Mouse (Mus musculus) liver, embryonic 16.5 days (tissue): Measurements from ENCODE around the gene Tacc2. TPM values are rescaled to one million over a fixed set of nuclear protein-coding genes. Genes with fewer than 3 reads are reported as not detected.

Source experiments
- ATAC-seq: fragments of 200-750 bp; cut with Nextera tagmentation; 2 replicates; pipeline ENCODE4 v1.8.0; 2017; ENCODE audit warnings: low read depth, mild to moderate bottlenecking, moderate number of reproducible peaks, moderate library complexity
- H3K27ac ChIP-seq: fragments of 300-500 bp; sonication (generic); 2 replicates; pipeline ENCODE4 v1.5.1; 2014; ENCODE audit warnings: mild to moderate bottlenecking, low read length
- H3K27me3 ChIP-seq: fragments of 300-500 bp; sonication (generic); 2 replicates; pipeline ENCODE4 v1.6.1; 2014; ENCODE audit warnings: low read depth, low read length, mixed read lengths; ENCODE audit not compliant: control insufficient read depth, insufficient read depth
- H3K36me3 ChIP-seq: fragments of 300-500 bp; sonication (generic); 2 replicates; pipeline ENCODE4 v1.6.1; 2014; ENCODE audit warnings: mild to moderate bottlenecking; ENCODE audit not compliant: control insufficient read depth, insufficient read depth
- H3K4me1 ChIP-seq: fragments of 300-500 bp; sonication (generic); 2 replicates; pipeline ENCODE4 v1.6.1; 2014; ENCODE audit warnings: low read depth, low read length, mixed read lengths; ENCODE audit not compliant: control insufficient read depth
- H3K4me2 ChIP-seq: fragments of 300-500 bp; sonication (generic); 2 replicates; pipeline ENCODE4 v1.6.1; 2014; ENCODE audit warnings: low read depth, low read length, mixed read lengths
- H3K4me3 ChIP-seq: fragments of 300-500 bp; sonication (generic); 2 replicates; pipeline ENCODE4 v1.5.1; 2014; ENCODE audit warnings: low read depth, mild to moderate bottlenecking, low read length
- H3K9ac ChIP-seq: fragments of 300-500 bp; sonication (generic); 2 replicates; pipeline ENCODE4 v1.6.1; 2014; ENCODE audit warnings: low read depth, low read length
- H3K9me3 ChIP-seq: fragments of 300-500 bp; sonication (generic); replicated peaks from 2 replicates; pipeline ENCODE4 v1.6.1; 2016; ENCODE audit warnings: low read length; ENCODE audit not compliant: control insufficient read depth
- WGBS: fragments of 180-500 bp; shearing (Covaris S2); extraction: QIAGEN DNeasy Blood & Tissue Kit; methylation state at CpG from one replicate; pipeline ENCODE4 v1.1.7; 2014; ENCODE audit not compliant: insufficient replicate concordance; 5-methylcytosine and 5-hydroxymethylcytosine counted together
- polyA plus RNA-seq: library from polyadenylated mRNA; unstranded; fragments of >200 nt; fragmentation: Nextera tagmentation; extraction: Ambion mirVana; gene quantifications from 2 replicates; pipeline ENCODE4 v1.2.1, GENCODE M21; 2015

Tacc2 gene
- polyA plus RNA-seq, 1 experiment from 2014 or later: 3.3 TPM

DNA sequence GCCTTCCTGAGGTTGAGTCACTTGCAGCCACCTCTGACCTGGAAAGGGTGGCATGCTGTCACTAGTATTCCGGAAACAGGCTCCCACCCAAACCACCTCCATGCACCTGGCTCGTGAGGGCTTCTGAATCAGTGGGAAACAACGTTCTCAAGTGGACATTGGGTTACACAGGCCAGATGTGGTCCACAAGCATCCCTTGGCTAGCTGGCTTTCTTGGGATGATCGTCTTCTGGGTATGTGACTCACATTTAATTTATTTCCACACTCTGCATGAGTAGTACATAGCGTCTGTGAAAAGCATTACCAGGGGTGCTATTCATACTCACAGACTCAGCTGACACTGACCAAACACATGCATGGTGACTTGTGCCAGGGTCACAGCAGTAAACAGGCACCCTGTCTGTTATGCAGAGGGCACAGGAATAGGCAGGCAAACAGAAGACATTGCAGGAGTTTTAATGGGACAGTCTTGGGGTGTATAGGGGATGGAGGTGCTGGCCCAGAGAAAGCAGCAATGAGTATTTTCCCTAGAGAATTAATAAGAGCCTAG is 205.3 kb downstream of the Tacc2 start:
- Histone ChIP-seq H3K9ac (no peak overlapping the region), H3K9me3 (no peaks in the 10 kb centered on the region), H3K4me2 (no peak overlapping the region), H3K4me1 (no peaks in the 10 kb centered on the region; the same call in none of the 2 replicates), H3K27me3 (no peaks in the 10 kb centered on the region), H3K36me3 (no peaks in the 10 kb centered on the region), H3K4me3 (no peak overlapping the region), H3K27ac (no peak overlapping the region)
- 57% methylated on average over 5 of the region's 5 CpGs for WGBS
- ATAC-seq: no peak

- no peak overlapping the region for H3K4me3 ChIP-seq
- H3K4me2 ChIP-seq: no peak overlapping the region
- H3K4me1 ChIP-seq: no peaks in the 10 kb centered on the region; the same call in none of the 2 replicates
- H3K9me3 ChIP-seq: no peaks in the 10 kb centered on the region
- H3K27ac ChIP-seq: no peak overlapping the region
- no peak overlapping the region for H3K9ac ChIP-seq
- 72% methylated on average over 12 of the region's 12 CpGs for WGBS
- no peak for ATAC-seq
- H3K27me3 ChIP-seq: no peaks in the 10 kb centered on the region
- H3K36me3 ChIP-seq: no peaks in the 10 kb centered on the region
Observed at GRCm38 (mm10) chr7:130785923-130786575, 208.8 kb downstream of the Tacc2 start.

GRCm38 (mm10) chr7:130786708-130787107 is 209.5 kb downstream of the Tacc2 start:
- WGBS: 49% methylated on average over 5 of the region's 5 CpGs
- H3K4me2 ChIP-seq: no peak overlapping the region

GRCm38 (mm10) chr7:130787537-130787936 is 210.3 kb downstream of the Tacc2 start:
- H3K4me2 ChIP-seq: no peak overlapping the region
- no peaks in the 10 kb centered on the region for H3K36me3 ChIP-seq
- no peak overlapping the region for H3K9ac ChIP-seq
- no peaks in the 10 kb centered on the region; the same call in none of the 2 replicates for H3K4me1 ChIP-seq
- WGBS: 66% methylated on average over 4 of the region's 4 CpGs
- ATAC-seq: peak; percentile 82
- no peak overlapping the region for H3K4me3 ChIP-seq
- no peaks in the 10 kb centered on the region for H3K27me3 ChIP-seq
- no peak overlapping the region; the same call in 1 of the 2 replicates for H3K27ac ChIP-seq
- no peaks in the 10 kb centered on the region for H3K9me3 ChIP-seq

More at GRCm38 (mm10) chr7:130786708-130787107, 209.5 kb downstream of the Tacc2 start:
- no peak overlapping the region for H3K27ac ChIP-seq
- H3K27me3 ChIP-seq: no peaks in the 10 kb centered on the region
- ATAC-seq: no peak
- no peaks in the 10 kb centered on the region for H3K9me3 ChIP-seq
- H3K9ac ChIP-seq: no peak overlapping the region
- no peaks in the 10 kb centered on the region for H3K36me3 ChIP-seq
- H3K4me1 ChIP-seq: no peaks in the 10 kb centered on the region; the same call in none of the 2 replicates
- H3K4me3 ChIP-seq: no peak overlapping the region

DNA sequence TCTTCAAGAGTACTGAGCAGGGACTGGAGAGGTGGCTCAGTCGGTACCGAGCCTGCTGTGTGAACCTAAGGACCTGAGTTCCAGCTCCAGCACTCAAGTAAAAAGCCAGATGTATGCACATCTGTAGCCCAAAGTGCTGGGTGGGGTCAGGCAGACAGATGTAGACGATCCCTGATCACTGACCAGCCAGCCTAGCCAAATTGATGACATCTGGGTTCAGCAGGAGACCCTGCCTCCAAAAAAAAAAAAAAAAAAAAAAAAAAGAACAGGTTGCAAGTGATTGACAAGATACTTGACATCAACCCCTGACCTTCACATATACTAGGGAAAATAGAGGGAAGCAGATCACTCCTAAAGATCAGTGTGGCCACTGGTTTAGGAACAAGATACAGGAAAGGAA is 211.7 kb downstream of the Tacc2 start:
- 62% methylated on average over 3 of the region's 3 CpGs for WGBS
- H3K36me3 ChIP-seq: no peaks in the 10 kb centered on the region
- no peaks in the 10 kb centered on the region; the same call in none of the 2 replicates for H3K4me1 ChIP-seq
- no peak overlapping the region for H3K27ac ChIP-seq
- no peak overlapping the region for H3K4me2 ChIP-seq
- no peak for ATAC-seq
- H3K9ac ChIP-seq: no peak overlapping the region
- no peaks in the 10 kb centered on the region for H3K9me3 ChIP-seq
- H3K4me3 ChIP-seq: no peak overlapping the region
- no peaks in the 10 kb centered on the region for H3K27me3 ChIP-seq

- Histone ChIP-seq H3K4me2 (no peak overlapping the region), H3K27me3 (no peaks in the 10 kb centered on the region), H3K36me3 (no peaks in the 10 kb centered on the region), H3K9me3 (no peaks in the 10 kb centered on the region), H3K9ac (no peak overlapping the region), H3K4me3 (no peak overlapping the region), H3K27ac (no peak overlapping the region), H3K4me1 (no peaks in the 10 kb centered on the region; the same call in none of the 2 replicates)
- WGBS: 68% methylated on average over 7 of the region's 7 CpGs
- ATAC-seq: peak; percentile 53
Observed at GRCm38 (mm10) chr7:130789456-130789855, 212.2 kb downstream of the Tacc2 start.

GRCm38 (mm10) chr7:130793671-130794070 is 216.4 kb downstream of the Tacc2 start:
- ATAC-seq: no peak
- no peaks in the 10 kb centered on the region for H3K4me1 ChIP-seq
- H3K9ac ChIP-seq: no peak overlapping the region
- no peaks in the 10 kb centered on the region for H3K9me3 ChIP-seq
- H3K27me3 ChIP-seq: no peaks in the 10 kb centered on the region
- H3K4me2 ChIP-seq: no peak overlapping the region
- no peak overlapping the region for H3K27ac ChIP-seq
- 63% methylated on average over 9 of the region's 9 CpGs for WGBS
- H3K4me3 ChIP-seq: no peak overlapping the region
- no peaks in the 10 kb centered on the region for H3K36me3 ChIP-seq

DNA sequence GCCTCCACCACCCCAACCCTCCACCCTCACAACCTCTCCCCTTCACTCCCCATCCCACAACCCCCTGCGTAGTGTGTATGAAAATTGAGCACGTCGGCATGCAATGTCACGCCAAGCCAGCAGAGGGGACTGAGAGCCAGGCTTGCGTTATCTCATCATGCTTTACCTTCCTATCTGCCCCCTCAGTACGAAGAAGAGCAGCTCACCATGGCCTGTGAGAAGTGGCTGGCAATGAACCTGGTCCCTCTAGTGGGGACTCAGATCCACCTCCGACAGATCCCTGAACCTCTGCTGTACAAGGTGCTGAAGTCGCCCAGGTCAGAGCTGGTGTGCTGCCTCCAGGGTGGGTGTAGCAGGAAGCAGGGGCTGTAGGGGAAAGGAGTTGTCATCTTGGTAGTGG is 219.5 kb downstream of the Tacc2 start:
- Histone ChIP-seq H3K9me3 (no peaks in the 10 kb centered on the region), H3K27ac (no peak overlapping the region), H3K4me1 (peaks cover 8% of the 10 kb centered on the region), H3K4me3 (no peak overlapping the region), H3K36me3 (no peaks in the 10 kb centered on the region), H3K27me3 (no peaks in the 10 kb centered on the region), H3K9ac (no peak overlapping the region), H3K4me2 (no peak overlapping the region)
- 64% methylated on average over 8 of the region's 8 CpGs for WGBS
- no peak for ATAC-seq

GRCm38 (mm10) chr7:130797524-130797923 is 220.3 kb downstream of the Tacc2 start:
- H3K4me1 ChIP-seq: peaks cover 8% of the 10 kb centered on the region
- no peak overlapping the region for H3K9ac ChIP-seq
- WGBS: 71% methylated on average over 6 of the region's 6 CpGs
- H3K9me3 ChIP-seq: no peaks in the 10 kb centered on the region
- no peaks in the 10 kb centered on the region for H3K36me3 ChIP-seq
- no peaks in the 10 kb centered on the region for H3K27me3 ChIP-seq
- ATAC-seq: no peak
- no peak overlapping the region for H3K4me2 ChIP-seq
- H3K4me3 ChIP-seq: no peak overlapping the region
- no peak overlapping the region for H3K27ac ChIP-seq
